Mouse (Mus musculus) neutrophil, adult 83 days (primary cell): ENCODE results near the gene Slc9a1. TPM values are rescaled to one million over a fixed set of nuclear protein-coding genes. Genes with fewer than 3 reads are reported as not detected.

Experiments
- total RNA-seq, 2 experiments: library from RNA; stranded (reverse); gene quantifications; one replicate each; pipeline ENCODE4 v1.2.4; 2023

Slc9a1 gene
- 10 to 100 TPM; 62.6 to 62.7 TPM for total RNA-seq

DNA sequence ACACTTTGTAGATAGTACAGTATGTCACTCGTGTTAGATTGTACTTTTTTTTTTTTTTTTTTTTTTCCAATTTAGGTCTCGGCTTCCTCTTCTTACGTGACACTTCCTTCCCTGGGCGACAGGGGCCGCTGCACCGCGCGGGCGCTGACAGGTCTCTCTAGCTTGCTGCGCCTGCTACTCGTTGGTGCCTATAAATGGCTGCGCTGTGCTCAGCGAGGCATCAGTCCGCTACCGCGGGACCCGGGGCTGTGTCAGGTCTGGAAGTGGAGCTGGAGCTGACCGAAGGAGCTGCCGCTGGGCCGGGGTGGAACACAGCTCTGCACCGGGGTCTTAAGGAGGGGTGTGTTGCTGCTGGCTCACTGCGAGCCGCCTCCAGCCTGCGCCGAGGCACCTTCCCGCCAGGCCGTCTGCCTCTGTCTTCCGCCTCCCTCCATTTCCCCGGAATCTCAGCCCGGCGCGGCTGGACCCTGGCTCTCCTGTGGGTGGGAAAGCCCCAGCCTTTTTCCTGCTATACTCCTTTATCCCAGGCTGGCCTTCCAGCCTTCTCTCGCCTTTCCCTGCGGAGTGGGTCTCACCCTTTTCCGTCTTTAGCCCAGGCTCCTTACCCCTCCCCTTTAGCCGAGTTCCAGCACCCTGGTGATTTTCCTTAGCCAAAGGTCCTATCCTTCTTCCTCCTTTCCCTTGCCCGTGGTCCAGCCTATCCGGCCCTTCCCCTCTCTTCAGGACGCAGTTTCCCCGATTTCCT is at the start of gene Slc9a1:
Gene Slc9a1 (plus strand): TSS at position 154 of the 745 bp plus-strand sequence.

DNA sequence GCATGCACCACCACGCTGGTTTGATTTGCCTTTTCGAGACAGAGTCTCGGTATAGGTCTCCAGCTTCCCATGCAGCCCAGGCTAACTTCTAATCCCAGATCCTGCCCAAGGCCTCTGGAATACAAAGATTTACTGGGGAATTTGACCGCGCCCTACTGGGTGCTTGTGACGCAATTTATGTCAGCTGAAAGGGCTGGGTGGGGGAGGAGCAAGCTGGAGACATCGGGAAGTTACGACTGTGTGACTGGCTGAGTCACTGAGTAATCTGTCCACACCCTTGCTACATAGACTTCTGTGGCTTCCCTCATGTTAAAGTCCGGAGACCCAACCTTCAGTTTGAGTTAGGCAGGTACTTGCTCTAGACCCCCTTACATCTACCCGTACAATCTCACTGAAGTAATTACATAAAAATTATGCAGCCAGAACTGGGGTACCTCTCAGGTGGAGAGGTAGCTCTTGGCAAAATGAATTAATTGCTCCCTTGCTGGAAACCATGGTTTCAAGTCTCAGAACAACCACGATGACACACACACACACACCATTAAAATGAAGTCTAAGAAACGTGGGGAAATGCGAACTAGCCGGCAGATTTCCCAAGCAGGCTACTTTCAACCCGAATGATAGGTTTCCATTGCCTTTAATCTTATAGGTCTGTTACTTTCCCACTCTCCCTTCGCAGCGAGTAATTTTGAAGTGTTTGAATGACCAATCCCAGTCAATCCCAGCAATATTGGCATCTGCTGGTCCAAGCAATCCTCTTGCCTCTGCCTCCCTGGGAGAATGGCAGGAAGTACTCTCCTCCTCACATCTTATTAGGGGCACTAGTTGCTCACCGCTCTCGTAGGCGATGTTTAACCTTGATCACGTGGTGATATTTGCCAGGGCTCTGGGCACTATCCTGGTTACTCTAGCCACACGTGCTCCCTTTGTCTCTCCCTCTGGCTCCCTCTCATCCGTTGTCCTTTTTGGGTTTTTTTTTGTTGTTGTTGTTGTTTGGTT is 15.8 kb upstream of the Slc9a1 start, which contains the start of gene Wdtc1:
Gene Wdtc1 (minus strand): TSS at position 115 of the 999 bp plus-strand sequence.

Other genes starting within 250 kb of the Slc9a1 start
- 100 to 1,000 TPM; 230 to 271 TPM for gene Wasf2, start 239.2 kb upstream of the Slc9a1 start, total RNA-seq
- gene Cd164l2, start 157.6 kb upstream of the Slc9a1 start, total RNA-seq = not detected
- not detected for gene Gpr3, start 157.2 kb upstream of the Slc9a1 start, total RNA-seq
- gene Map3k6, start 128.9 kb upstream of the Slc9a1 start, total RNA-seq = 1 to 10 TPM; 6.1 to 8.7 TPM
- gene Sytl1, start 106.6 kb upstream of the Slc9a1 start, total RNA-seq = 10 to 100 TPM; 32.7 to 33.3 TPM
- 10 to 100 TPM; 31.7 to 32.5 TPM for gene Tmem222, start 91.9 kb upstream of the Slc9a1 start, total RNA-seq
- 10 to 100 TPM; 55.9 to 59.9 TPM for gene Wdtc1, start 16.2 kb upstream of the Slc9a1 start, total RNA-seq
- not detected for gene Tent5b, start 110.4 kb downstream of the Slc9a1 start, total RNA-seq
- gene Trnp1, start 128.8 kb downstream of the Slc9a1 start, total RNA-seq = not detected
- gene Kdf1, start 149.3 kb downstream of the Slc9a1 start, total RNA-seq = not detected
- gene Nudc, start 176.3 kb downstream of the Slc9a1 start, total RNA-seq = 10 to 100 TPM; 47.1 to 54.2 TPM
- not detected for gene Nr0b2, start 183.7 kb downstream of the Slc9a1 start, total RNA-seq
- gene Gpatch3, start 205.0 kb downstream of the Slc9a1 start, total RNA-seq = 10 to 100 TPM; 10.9 to 12.2 TPM
- gene Gpn2, start 214.7 kb downstream of the Slc9a1 start, total RNA-seq = 10 to 100 TPM; 11.8 to 13.3 TPM
- 10 to 100 TPM in 1 of 2 experiments, 1 to 10 TPM in 1; 9.9 to 12.1 TPM for gene Sfn, start 232.5 kb downstream of the Slc9a1 start, total RNA-seq